Mouse (Mus musculus): ENCODE measurements around the gene Twf2.

Gene Twf2

DNA sequence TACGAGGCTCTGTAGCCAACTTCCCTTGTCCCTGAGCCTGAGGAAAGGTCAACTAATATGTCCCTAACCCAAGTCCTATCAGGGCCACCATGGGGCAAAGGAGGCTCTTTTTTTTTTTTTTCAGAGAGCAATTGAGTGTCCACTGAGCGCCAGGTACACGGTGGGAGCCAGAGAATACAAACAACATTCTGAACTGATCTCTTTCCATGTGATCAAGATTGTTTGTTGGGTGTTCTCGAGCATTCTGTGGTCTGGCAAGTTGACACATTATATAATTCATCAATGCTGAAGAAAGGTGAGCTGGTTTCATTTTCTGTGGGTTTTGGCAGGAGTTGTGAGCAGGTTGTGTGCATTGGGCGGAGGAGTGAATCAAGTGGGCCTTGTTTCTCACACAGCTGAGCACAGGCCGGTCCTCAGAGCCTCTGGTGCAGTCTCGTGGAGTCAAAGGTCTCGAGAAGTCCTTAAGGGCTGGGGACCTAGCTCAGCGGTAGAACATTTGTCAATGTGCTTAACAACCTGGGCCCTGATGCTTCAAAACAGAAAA is 60.5 kb downstream of the Twf2 start:
- TF ChIP-seq GATA4 (IDR thresholded peaks at IDR 0.05; ENCODE audit: insufficient replicate concordance, low read length) = no peak; the same call in 1 of the 2 replicates
